Mouse (Mus musculus): ENCODE results near the gene Lrch3.

Gene Lrch3

DNA sequence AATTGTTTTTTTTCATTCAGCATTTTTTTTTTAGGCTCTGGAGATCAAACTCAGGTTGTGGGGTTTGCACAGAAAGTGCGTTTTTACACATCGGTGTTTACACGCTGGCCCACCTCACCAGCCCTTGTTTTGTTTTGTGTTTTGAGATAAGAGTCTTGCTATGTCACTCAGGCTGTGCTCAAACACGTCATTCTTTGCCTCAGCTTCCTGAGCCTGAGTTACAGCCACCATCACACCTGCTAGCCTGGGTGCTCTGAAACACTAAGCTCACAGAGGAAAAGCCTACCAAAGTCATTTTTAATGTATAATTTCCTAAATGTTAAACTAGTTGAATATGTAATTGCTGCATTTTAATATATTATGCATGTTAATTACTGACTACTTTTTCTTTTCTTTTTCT is 67.5 kb downstream of the Lrch3 start:
- no peak for DNase-seq (ENCODE audit: inconsistent age in 2 of 2, low spot score in 1 of 2)

- no peak for DNase-seq (ENCODE audit: inconsistent age in 2 of 2, low spot score in 1 of 2)
Observed at GRCm38 (mm10) chr16:32984631-32985030, 70.7 kb downstream of the Lrch3 start.

DNA sequence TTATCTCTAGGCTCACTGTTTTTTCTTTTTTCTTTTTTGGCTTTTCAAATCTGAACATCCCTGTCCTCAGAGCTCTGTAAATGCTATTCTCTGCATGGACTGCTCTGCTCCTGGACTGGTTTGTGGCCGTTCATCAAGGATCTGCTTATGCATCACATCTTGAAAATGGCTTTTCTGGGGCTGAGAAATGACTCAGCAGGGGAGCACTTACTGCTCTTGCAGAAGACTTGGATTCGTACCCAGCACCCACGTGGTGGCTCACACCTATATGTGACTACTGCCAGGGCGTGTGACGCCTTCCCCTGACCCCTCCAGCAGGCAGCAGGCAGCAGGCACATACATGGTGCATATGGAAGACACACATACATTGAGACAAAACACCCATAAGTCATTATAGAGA is 78.3 kb downstream of the Lrch3 start:
- DNase-seq (ENCODE audit: inconsistent age in 2 of 2, low spot score in 1 of 2), result peak; percentile 18 to 46

GRCm38 (mm10) chr16:33005216-33005615 is 91.3 kb downstream of the Lrch3 start:
- DNase-seq (ENCODE audit: inconsistent age in 2 of 2, low spot score in 1 of 2), result peak in 1 of 2 experiments; percentile 34

GRCm38 (mm10) chr16:33006888-33007287 is 93.0 kb downstream of the Lrch3 start:
- DNase-seq (ENCODE audit: inconsistent age in 2 of 2, low spot score in 1 of 2), result no peak

DNA sequence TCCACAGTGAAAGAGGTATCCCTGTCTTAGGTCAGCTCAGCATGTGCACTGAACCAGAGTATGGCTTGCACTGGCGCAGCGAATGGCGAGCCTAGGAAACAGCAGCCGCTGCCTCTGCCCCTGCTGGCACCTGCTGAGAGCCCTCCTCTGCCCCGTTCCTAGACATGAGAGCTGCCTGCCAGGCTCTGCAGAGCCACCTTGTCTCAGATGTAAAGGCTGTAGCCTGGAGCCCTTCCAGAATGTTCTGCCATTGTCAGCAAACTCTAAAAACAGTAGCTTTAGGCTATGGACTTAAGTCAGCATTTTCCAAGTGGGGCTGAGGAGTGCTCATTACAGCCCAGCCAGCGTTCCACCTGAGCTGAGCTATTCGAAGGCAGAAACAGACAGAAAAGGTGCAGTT is 93.5 kb downstream of the Lrch3 start:
- no peak for DNase-seq (ENCODE audit: inconsistent age in 2 of 2, low spot score in 1 of 2)

DNA sequence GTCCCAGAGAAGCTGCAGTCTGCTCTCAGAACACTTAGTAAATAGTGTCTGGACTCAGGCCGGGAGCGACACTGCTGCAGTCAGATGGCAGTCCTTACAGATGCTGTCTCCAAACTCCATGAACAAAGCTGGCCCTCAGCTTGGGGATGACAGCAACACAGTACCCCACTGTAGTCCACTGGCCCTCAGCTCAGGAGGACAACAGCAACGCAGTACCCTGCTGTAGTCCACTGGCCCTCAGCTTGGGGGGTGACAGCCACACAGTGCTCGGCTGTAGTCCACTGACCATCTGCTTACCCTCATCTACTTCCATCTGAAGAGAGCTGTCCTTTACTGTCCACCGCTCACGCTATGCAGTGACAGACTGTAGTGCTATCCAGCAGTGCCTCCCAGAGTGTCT is 96.3 kb downstream of the Lrch3 start:
- DNase-seq (ENCODE audit: inconsistent age in 2 of 2, low spot score in 1 of 2), result no peak

- no peak for DNase-seq (ENCODE audit: inconsistent age in 2 of 2, low spot score in 1 of 2)
Observed at GRCm38 (mm10) chr16:33013801-33014200, 99.9 kb downstream of the Lrch3 start.

GRCm38 (mm10) chr16:33014921-33015320 is 101.0 kb downstream of the Lrch3 start:
- DNase-seq (ENCODE audit: inconsistent age in 2 of 2, low spot score in 1 of 2), result no peak

GRCm38 (mm10) chr16:33015396-33015907 is 101.6 kb downstream of the Lrch3 start:
- no peak for DNase-seq (ENCODE audit: inconsistent age in 2 of 2, low spot score in 1 of 2)

GRCm38 (mm10) chr16:33015986-33016385 is 102.1 kb downstream of the Lrch3 start:
- DNase-seq (ENCODE audit: inconsistent age in 2 of 2, low spot score in 1 of 2), result no peak

- no peak for DNase-seq (ENCODE audit: inconsistent age in 2 of 2, low spot score in 1 of 2)
Observed at GRCm38 (mm10) chr16:33017677-33018349, 103.9 kb downstream of the Lrch3 start.

DNA sequence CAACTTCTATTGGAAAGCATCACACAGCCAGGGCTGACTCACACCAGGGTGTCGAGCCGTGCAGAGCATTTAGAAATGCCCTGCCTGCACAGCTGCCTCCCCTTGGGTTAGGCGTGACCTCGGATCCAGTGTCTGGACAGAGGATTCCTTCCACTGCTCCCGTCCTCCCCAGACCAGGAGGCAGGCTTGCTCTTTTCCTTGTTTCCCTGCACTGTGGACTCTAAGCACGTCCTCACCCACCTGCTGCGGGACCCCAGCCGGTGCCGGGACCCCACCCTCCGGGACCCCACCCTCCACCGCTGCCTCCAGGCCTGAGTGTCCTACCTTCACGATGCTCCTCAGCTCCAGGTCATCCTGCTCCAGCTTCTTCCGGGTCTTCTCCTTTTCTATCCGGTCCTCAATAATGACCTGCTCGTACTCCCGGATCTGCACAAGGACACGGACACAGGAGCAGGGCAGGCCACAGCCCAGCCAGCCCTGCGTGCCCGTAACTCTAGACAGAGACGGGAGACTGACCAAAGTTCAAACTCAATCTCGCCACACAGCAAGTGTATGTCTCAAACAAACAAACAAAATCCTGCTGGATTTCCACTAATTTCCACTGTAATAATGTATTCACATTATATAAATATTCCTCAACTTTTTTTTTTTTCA is 105.3 kb downstream of the Lrch3 start:
- peak; percentile 57 to 75 for DNase-seq (ENCODE audit: inconsistent age in 2 of 2, low spot score in 1 of 2)

DNA sequence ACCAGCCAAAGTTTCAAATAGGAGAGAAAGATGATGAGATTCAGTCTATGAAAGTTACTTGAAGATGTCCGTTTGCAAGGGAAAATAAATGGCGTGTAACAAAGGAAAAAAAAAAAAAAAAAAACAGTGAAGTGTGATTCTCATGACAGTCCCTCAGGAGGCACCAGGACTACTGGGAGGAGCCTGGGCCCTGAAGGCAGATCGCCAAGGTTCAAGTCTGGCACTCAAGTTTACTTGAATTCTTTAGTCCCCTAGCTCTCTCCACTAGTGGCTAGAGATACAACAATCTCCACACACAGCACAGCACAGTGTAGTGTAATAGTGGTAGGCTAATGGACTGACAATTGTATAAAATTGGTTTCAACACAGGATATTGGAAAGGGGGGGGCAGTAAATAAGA is 107.5 kb downstream of the Lrch3 start:
- DNase-seq (ENCODE audit: inconsistent age in 2 of 2, low spot score in 1 of 2), result no peak

DNA sequence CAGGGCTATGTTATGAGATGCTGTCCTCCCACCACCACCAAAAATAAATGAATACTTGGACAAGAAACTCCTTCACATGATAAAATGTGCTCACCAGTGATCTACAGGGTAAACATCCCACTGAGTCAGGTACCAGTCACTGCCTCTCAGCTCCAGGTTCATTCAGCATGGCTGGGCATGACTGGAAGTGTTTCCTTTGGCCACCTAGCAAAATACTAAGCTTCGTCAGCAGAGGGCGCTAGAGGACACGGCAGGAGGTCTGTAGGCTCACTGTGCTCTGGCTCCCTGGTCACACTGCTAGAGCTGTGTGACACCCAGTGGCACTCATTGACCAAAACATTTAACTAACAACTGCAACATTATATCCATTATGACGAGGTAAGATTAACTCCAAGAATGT is 109.8 kb downstream of the Lrch3 start:
- peak; percentile 86 to 95 for DNase-seq (ENCODE audit: inconsistent age in 2 of 2, low spot score in 1 of 2)

DNA sequence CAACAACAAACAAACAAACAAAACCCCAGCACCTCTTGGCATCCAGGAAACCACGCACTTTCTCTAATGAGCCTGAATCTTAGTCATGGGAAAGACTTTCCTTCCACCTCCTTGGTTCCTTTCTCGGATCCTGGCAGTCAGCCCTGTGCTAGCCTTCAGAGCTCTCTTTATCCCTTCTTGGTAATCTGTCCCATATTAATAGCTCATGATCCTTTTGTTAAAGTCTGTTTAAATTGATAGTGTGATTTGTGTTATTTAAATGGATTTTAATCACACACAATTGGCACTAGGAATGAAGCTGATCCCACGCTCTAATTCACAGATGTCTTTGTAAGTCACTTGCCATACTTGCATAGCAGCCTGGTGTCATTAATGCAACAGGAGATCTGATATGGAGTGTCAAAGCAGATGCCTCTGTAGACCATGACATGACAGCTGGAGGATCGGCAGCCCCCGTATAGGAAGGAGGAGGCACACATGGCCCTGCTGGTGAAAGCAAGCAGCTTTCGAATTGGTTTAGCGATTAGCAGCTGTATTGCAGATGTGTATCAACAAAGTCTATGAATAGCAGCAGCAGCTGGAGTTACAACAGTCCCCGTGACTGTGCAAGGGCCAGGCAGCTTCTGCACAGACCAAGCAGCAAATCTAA is 110.7 kb downstream of the Lrch3 start:
- DNase-seq (ENCODE audit: inconsistent age in 2 of 2, low spot score in 1 of 2), result no peak

DNA sequence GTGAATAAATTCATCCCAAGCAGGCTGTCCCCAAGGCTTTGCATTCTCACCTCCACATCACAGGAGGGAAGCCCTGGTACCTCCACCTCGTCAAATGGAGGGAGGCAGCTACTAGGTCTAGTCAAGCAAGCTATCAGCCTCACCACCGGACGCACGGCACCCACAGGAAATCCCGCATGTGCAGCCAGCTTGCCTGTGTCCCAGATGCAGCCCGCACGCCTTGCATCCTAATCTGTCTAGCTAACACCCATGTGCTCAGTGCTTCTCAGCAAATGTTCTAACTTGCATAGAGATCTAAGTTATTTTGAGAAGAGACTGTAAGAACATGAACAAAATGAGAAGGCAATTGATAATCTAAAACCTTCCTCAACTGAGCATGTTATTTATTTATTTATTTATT is 112.5 kb downstream of the Lrch3 start:
- DNase-seq (ENCODE audit: inconsistent age in 2 of 2, low spot score in 1 of 2), result no peak

DNA sequence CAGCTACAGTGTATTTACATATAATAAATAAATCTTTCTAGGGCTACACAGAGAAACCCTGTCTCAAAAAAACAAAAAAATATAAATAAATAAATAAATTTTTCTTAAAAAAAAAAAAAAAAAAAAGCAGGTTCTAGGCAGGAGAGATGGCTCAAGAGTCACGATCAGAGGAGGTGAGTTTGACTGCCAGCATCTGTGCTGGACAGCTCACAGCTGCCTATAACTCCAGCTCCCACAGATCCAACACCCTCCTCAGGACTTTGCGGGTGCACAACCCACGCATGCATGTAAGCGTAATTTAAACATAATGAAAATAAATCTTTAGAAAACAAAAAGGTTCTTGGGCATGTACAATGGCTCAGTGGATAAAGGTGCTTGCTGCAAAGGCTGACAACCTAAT is 122.1 kb downstream of the Lrch3 start:
- DNase-seq (ENCODE audit: inconsistent age in 2 of 2, low spot score in 1 of 2), result no peak

GRCm38 (mm10) chr16:33042682-33043081 is 128.8 kb downstream of the Lrch3 start:
- no peak for DNase-seq (ENCODE audit: inconsistent age in 2 of 2, low spot score in 1 of 2)

DNA sequence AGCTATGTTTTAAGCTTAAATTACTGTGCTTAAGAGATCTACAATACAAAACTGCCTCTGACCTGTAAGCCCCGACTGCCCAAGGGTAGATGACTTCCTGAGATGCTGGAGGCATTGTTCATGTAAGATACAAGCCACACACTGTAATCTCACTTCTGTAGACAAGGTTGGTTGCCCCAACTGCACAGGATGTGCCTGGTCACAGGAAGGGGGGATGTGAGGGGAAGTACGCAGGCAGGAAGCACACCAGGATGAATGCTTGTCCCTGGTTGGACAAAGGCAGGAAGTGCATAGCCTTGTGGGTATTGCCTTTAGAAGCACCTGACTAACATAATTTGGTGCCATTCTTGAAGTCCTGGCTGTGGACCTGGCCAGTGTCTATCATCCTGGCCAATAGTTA is 129.4 kb downstream of the Lrch3 start:
- DNase-seq (ENCODE audit: inconsistent age in 2 of 2, low spot score in 1 of 2), result no peak

- no peak for DNase-seq (ENCODE audit: inconsistent age in 2 of 2, low spot score in 1 of 2)
Observed at GRCm38 (mm10) chr16:33048004-33048403, 134.1 kb downstream of the Lrch3 start.

GRCm38 (mm10) chr16:33048686-33049085 is 134.8 kb downstream of the Lrch3 start:
- no peak for DNase-seq (ENCODE audit: inconsistent age in 2 of 2, low spot score in 1 of 2)
